Mouse (Mus musculus) brain, adult 2 months (tissue): ENCODE measurements around the gene Theg.
A peak's percentile ranks its signal among the peaks of the same experiment; 100 is the strongest.

Experiments
- DNase-seq: peaks from one replicate; pipeline ENCODE4 v3.0.0; 2011; ENCODE audit warnings: low read depth, low spot score

The Theg gene

DNA sequence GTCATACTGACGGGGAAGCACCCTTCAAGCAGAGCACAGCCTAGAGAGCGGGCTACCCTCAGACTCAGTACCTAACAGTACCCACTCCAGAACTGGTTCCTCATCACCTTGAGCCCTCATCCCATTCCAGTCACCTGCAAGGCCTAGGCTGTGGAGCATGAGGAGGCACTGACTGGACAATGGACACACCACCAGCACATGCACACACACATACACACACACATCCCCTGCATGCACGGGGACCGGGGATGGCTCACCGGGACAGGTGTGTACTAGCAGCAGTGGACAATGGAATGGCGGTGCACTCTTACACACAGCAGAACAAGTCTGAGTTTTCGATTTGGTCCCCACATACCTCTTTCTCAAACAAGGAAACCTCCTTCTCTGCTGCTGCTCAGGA, 49.9 kb downstream of the Theg start:
- DNase-seq = no peak

DNA sequence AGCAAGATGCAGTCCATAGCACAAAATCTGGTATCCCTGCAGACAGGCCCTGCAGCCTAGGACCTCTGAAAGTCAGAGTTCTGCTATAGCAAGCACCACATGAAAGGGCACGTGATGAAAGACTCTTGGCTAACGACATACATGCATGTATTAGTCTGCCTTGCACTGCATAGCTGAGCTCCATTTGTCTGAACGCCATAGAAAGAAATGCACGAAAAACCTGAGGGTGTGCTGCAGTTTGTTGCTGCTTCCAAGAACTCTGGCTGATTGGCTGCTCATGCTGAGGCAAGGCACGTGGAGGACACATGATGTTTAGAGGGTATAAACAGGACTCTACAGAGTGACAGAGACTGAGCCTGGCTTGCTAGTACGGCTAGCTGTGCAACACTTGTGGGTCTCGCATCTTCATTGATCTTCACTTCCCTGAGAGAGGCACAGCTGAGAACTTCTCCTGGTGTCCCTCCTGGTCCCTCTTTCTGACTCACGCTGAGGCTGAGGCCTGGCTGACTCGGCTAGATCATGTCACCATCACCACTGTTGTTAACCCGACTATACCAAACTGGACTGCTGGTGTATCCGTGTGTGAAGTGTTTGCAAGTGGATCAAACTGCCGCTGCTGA, 50.6 kb downstream of the Theg start:
- no peak for DNase-seq

DNA sequence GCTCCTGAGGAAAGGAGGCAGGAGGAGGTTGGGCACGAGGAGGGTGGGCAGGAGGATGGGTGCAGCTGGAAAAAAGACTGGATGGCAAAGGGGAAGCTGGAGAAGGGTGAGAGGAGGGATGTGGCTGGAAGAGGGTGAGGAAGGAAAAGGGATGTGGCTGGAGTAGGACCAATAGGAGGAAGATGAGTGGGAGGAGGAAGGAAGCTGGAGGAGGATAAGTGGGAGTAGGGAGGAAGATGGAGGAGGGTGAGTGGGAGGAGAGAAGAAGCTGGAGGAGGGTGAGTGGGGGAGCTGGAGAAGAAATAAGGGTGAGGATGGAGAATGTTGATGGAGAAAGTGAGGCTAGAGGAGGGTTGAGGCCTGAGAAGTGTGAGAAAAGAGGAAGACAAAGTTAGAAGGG, 51.7 kb downstream of the Theg start:
- DNase-seq = no peak

DNA sequence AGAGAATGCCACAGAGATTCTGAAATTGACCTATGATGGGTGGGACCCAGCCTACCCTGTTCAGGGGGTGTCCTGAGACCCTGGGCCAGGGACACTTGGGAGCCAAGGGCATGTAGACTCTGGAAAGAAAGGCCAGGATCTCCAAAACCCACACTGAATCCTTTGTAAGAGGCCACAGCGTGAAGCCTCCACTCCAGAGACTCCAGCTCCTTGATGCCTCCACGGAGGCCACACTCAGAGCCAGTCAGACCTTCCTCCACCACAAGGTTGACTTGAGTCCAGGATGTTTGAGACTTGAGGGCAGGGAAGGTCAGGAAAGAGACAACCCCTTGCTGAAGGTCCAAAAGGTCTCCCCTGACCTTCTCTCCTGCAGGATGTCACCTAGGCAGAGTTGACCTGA, 52.7 kb downstream of the Theg start:
- DNase-seq = no peak

DNA sequence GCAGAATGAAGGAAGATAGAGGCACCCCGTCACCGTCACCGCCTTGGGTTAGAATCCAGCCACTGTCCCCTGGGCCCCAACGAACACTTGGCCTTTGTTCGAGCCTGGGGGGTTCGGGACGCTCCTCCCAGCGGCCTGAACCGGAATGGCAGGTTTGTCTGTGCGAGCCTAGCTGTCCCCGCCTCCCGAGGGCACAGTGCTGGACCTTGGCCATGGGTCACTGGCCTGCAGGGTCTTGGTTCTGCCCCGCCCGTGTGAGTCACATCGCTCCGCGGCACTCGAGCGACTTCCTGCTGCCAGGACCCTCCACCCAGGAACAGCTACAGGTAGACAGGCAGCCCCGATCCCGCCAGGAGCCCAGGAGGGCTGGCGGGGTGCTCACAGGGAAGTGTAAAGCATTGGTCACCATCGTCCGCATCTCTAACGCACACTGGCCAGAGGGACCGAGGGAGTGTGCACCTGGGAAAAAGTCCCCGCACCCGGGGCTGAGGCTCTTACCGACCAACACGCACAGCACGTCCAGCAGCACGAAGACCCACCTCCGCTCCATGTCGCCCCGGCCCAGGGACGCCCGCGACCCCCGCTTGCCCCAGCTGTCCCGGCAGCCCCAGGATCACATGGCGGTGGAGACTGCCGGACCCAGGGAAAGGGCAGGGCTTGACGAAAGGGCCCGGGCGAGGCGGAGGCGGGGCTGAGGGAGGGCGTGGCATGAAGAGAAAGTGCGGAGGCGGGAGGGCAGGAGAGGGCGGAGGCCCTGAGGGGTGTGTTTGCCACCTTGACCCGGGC, 53.8 kb downstream of the Theg start, which contains the start of gene Plpp2:
Gene Plpp2 (minus strand): TSS at position 671 of the 786 bp plus-strand sequence.
- DNase-seq = peak; percentile 72

DNA sequence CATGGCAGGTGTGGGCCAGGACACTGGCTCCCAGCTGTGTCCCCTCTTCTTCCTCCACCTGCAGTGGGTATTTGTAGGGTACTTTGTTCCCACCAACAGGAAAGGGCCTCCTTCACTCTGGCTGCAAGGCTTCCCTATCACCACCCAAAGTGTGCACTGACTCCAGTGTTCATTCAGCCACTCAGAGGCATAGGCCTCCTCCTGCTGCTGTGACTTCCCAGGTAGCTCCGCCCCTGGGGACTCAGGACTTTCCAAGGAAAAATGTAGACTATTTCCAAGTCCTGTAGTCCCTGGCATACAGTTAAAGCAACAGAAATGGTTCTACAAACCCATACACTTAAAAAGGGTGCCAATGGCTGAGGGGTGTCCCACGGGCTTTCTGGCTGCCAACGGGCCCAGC, 54.5 kb downstream of the Theg start:
- no peak for DNase-seq

DNA sequence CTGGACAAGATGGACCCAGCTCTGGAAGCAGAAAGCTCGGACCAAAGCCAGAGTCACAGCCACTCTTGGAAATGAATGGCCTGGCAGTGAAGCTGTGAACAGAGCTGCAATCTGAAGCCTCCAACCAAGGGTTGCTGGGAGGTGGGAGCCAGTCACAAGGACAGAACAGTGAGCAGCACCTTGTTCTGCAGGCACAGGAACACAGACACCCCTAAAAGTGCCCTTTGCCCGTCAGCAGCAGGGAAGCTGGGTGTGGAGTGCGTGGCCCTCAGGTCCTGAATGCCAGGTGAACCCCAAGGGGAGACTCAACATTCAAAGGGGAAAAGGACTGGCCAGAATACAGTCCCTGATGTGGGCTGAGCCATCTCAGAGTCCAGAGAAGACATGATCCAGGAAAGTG, 55.5 kb downstream of the Theg start:
- no peak for DNase-seq

DNA sequence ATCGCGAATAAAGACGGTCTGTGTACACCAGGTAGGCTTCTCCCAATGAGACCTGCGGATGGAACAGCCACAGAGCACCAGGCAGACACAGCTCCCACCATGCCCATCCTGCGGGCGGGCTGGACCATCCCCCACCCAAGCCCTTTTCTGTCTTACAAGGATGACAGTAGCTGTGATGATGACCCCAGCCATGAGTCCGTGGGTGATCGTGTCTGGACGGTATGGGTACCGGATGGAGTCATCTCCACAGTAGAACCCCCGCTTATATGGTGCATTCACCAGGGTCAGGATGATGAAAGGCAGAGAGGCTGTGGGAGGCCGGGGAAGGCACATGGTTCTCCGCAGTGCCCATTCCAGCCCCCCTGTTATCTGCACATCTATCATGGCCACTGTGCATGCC, 56.4 kb downstream of the Theg start:
- DNase-seq = no peak

DNA sequence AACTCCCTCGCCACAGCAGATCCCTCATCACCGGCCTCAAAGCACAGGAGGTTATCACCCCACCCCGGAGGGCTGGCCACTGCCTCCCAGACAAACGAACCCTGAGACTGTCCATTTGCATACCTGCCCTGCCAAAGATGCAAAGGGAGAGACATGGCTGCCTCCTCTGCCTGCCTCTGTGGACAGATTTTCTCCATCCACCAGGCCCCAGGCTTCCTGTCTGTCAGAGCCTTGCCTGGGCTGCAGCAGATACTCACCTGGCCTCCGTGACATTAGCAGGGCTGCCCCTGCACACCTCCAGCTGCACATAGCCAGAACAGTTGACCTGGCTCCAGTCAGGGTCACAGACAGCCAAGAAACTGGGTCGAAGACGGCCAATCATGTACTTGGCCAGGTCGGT, 56.9 kb downstream of the Theg start:
- no peak for DNase-seq

- no peak for DNase-seq
These were observed 59.0 kb downstream of the Theg start for GRCm38 (mm10) chr10:79528081-79528480.

GRCm38 (mm10) chr10:79527453-79527845, 59.7 kb downstream of the Theg start:
- no peak for DNase-seq

- no peak for DNase-seq
These were observed 60.3 kb downstream of the Theg start for GRCm38 (mm10) chr10:79526661-79527452.
